Mouse (Mus musculus) G1E-ER4 (cell line): Measurements from ENCODE around the gene AI467606. TPM values are rescaled to one million over a fixed set of nuclear protein-coding genes. Genes with fewer than 3 reads are reported as not detected.
"Not testable (repeated sequence)": the region's sequence is repeated elsewhere in the genome, so short reads cannot be mapped to it uniquely, and the experiment has no call there.

Source experiments
- GATA1 ChIP-seq: IDR thresholded peaks from one replicate; pipeline ENCODE4 v1.8.0; 2012; ENCODE audit warnings: low read length, inconsistent platforms
- polyA plus RNA-seq: library from polyadenylated mRNA; stranded (reverse); fragments of >175 nt; gene quantifications from 2 replicates; pipeline ENCODE4 v1.2.3, GENCODE M21; 2012

AI467606 gene
- polyA plus RNA-seq = 197 and 223 TPM in 2 replicates

DNA sequence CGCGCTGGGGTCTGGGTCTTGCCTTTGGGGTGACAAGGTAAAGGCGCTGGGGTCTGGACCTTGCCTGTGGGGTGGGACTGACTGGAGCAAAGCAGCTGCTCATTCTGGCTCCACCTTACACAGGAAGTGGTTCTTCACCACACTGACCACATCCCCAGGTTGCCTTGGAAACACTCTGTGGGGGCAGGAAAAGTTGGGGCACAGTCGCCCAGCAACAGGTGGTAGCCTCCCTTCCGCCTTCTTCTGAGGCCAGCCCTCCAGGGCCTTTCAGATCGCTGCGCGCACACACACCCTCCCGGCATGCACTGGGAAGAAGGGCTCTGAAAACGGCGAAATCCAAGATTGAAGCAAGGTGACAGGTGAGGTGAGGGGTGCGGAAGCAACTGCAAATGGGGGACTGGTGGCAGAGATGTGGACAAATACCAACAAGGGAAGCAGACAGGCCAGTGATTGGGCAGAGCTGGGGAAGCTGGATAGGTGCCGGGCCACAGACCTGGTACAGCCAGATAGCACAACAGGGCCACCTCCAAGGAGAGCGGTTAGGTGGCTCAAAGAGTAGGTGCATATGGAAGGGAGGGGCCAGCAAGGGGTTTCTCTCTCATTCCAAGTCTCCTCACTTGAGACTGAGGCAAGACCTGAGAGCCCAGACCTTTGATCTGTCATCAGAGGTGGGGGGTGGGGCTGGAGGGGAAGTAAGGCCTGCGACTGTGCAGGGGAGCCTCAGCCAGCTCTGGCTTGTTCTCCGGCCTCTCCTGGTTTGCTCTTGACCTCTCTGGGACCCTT lies at the start of gene AI467606:
Gene AI467606 (plus strand): TSS at position 246 of the 783 bp plus-strand sequence.
- TF ChIP-seq GATA1 = no peak

- no peak for TF ChIP-seq GATA1
Measured at GRCm38 (mm10) chr7:127041851-127042672, 49.1 kb upstream of the AI467606 start, which contains the start of gene Kif22. Gene Kif22, minus strand, starts transcription at chr7:127042471.

GRCm38 (mm10) chr7:127055026-127055585 lies 36.1 kb upstream of the AI467606 start:
- no peak for TF ChIP-seq GATA1

GRCm38 (mm10) chr7:127065538-127065937 lies 25.6 kb upstream of the AI467606 start:
- TF ChIP-seq GATA1 = no peak

DNA sequence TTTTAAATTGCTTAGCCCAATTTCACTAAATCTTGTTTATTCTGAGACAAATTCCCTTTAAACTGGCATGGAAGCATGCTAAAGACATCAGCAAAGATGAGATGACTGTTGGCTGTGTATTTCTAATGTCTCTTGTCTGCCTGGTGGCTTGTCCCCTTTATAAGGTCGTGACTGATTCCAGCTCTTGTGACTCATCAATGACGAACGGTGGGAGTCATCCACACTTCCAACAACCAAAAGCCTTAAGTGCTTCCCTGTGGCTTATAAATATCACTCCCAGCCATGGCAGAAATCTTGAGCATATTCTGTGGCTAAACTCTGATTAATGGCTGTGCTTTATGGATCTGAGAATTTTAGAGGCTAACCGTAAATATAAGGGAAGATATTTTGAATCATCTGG lies 24.8 kb upstream of the AI467606 start:
- no peak for TF ChIP-seq GATA1

DNA sequence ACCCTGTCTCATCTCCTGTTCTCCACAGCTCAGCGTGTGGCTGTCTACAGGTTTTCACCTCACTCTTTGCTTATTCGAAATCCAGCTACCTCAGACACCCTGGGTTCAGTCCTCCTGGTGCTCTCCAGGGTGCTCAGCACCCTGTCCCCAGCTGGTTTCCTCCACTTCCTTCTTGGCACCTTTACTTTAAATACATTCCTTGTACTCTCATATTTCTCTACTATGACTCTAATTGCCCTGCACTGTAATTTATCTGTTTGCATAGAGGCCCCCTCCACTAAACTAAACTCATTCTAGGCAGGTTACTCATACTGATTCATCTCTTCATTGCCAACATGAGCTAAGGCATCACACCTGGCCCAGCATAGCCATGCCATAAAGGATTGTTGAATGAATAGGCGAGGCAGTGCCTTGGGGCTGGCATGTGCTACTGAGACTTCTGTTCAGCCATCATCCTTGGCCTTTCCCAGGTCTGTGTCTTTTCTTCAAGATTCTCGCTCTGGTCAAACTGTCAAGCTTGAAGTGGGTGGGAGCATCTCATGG lies 20.2 kb upstream of the AI467606 start:
- TF ChIP-seq GATA1 = no peak

GRCm38 (mm10) chr7:127073221-127073620 lies 17.9 kb upstream of the AI467606 start:
- TF ChIP-seq GATA1 = no peak

- TF ChIP-seq GATA1 = no peak
Measured at GRCm38 (mm10) chr7:127076188-127076587, 15.0 kb upstream of the AI467606 start.

DNA sequence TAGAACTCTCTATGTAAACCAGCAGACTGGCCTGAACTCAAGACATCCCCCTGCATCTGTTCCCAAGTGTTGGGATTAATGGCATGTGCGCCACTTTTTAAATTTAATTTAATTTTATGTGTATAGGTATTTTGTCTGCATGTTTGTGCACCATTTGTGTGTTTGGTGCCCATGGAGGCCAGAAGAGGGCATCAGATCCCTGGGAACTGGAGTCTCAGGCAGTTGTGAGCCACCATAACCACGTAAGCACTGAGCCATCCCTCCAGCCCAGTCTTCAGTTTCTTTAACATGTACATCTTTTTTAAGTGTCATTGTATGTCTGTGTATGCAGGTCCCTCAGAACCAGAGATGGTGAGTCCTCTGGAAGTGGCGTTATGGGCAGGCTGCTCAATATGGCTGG lies 13.5 kb upstream of the AI467606 start:
- TF ChIP-seq GATA1 = no peak

GRCm38 (mm10) chr7:127080045-127080444 lies 11.1 kb upstream of the AI467606 start:
- no peak for TF ChIP-seq GATA1

DNA sequence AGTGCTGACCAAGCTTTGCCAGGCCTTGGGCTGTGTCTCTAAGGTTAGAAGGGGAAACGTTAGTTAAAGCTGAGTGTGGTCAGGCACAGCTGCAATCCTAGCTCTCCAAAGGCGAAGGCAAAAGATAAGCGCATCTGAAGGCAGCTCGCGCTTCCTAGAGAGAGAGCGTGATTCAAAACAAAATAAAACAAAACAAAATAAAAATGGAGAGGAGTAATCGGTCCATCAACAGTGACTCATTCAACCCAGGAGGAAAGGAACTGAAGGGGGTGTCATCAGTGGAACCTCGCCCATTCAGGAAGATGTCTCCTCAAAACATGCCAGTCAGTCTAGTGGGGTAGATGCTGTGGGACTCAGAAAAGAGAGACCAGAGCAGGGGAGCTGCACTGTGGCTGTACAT lies 8.9 kb upstream of the AI467606 start:
- TF ChIP-seq GATA1 = no peak

GRCm38 (mm10) chr7:127082995-127083394 lies 8.2 kb upstream of the AI467606 start:
- no peak for TF ChIP-seq GATA1

DNA sequence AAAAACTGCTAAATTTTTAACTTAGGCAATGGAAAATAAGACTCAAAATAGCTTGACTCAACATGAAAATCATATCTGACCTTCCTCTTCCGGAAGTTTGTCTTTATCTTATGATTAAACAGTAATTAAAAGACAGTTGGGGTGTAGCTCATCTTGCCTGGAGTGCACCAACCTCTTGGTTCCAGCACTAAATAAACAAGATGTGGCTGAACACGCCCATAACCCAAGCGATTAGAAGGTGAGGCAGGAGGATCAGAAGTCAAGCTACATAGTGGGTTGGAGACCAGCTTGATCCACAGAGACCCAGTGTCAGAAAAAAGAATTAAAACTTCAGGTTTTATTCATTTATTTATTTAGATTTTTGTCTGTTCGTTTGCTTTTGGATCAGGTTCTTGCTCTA lies 7.5 kb upstream of the AI467606 start:
- TF ChIP-seq GATA1 = no peak

- no peak for TF ChIP-seq GATA1
Measured at GRCm38 (mm10) chr7:127084794-127085193, 6.4 kb upstream of the AI467606 start.

DNA sequence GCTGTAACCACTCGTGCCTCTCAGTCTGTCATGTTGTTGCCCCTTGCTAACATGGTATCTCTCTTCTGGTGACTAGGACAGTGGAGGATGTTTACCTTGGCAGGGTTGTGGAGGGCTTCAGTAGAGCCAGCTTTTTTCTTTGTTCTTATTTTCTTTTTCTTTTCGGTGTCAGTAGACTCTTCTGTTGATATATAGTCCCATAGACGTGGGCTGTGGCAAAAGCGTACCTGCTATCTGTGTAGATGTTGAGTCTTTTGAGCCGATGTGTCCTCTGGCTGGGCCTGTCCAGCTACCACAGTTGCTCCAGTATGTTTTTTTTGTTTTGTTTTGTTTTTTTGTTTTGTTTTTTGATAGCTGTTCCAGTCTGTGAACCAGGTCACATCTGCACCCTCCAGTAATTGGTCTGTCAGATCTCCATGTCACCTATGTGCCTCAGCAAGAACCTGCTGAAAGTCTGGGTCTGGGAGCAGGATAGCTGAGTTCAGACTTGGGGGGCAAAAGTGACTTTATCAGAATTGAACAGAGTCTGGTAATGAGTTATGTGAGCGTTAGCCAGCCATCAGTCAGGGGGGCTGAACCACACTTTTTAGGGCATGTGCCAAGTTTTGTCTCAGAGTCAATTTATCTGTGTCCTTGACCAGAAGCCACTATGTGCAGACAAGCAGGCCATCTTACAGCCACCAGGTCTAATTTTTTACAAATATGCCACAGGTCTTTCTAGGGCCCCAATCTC lies 3.7 kb upstream of the AI467606 start, which contains the start of gene Zg16:
Gene Zg16 (minus strand): TSS at position 51 of the 733 bp plus-strand sequence.
- not testable (repeated sequence) for TF ChIP-seq GATA1
